Mouse (Mus musculus) mouse trophoblast stem cell (cell line): ENCODE results near the gene Acbd7.

Source experiments
- in situ Hi-C, 2 experiments: fragments of 300-500 bp; cut with MseI, MboI; formaldehyde crosslinking; loops; 2 replicates in 1 of 2; 3 replicates in 1 of 2; pipeline ENCODE4 v1.15.1; 2025

Gene Acbd7

DNA sequence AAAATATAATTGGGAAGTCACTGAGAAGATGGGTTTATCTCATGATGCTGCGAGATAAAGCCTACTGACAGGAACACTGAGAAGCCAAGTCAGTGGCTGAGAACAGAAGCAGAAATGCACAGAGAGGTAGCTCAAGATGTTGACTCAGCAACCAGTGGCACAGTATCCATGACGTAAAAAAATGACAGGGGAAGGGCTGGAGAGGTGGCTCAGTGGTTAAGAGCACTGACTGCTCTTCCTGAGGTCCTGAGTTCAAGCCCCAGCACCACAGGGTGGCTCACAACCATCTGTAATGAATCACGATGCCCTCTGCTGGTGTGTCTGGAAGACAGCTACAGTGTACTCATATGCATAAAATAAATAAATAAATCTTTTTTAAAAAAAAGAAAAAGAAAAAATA, 25.1 kb downstream of the Acbd7 start:
- in situ Hi-C loops, result no loop called here

DNA sequence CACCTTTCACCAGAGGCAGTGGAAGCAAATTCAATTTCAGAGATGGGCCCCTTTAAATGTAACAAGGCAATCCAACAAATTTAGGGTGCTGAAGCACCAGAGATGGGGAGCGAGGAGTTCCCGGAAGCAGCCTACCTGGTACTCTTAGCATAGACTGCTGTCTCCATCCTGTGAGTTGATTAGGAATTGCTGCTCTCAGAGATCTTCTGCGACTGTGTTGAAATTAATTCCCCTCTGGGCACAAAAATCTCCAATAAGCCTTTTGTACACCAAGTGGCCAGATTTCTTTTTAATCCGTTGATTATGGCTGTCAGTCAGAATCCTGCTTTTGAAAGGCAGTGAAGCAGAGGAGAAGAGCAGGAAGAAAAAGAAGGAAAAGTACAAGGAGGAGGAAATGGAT, 29.2 kb downstream of the Acbd7 start:
- in situ Hi-C loops, result no loop called here

- in situ Hi-C loops, result no loop called here
Observed at GRCm38 (mm10) chr2:3387105-3387860, 51.3 kb downstream of the Acbd7 start.
